Mouse (Mus musculus): ENCODE measurements at regions not wholly inside any gene's neighbourhood (a gene's known extent, or its start where the extent isn't known, plus 50 kb on each side); places are given as distances from the start of the nearest gene placed in this dataset.

- no peak for TF ChIP-seq CTCF (IDR thresholded peaks at IDR 0.05; ENCODE audit: borderline replicate concordance, insufficient read depth, low read depth, low read length)
- TF ChIP-seq POLR2A (IDR thresholded peaks at IDR 0.05; ENCODE audit: borderline replicate concordance, insufficient read depth, low read length) = no peak
These were observed 80.8 kb upstream of the Bcl6 start for GRCm38 (mm10) chr16:24069411-24069810.

Data from cerebellum, adult 2 months (tissue).